Mouse (Mus musculus): ENCODE measurements around the gene Ttc39a. TPM values are rescaled to one million over a fixed set of nuclear protein-coding genes. Genes with fewer than 3 reads are reported as not detected.

Gene Ttc39a
- total RNA-seq, 2 experiments from 2014 or later: 1.4 to 2.4 TPM

GRCm38 (mm10) chr4:109419563-109419962 lies 13.1 kb downstream of the Ttc39a start:
- no peak for DNase-seq (ENCODE audit: low spot score in 2 of 2)

GRCm38 (mm10) chr4:109420138-109420795 lies 13.8 kb downstream of the Ttc39a start:
- no peak for DNase-seq (ENCODE audit: low spot score in 2 of 2)

- DNase-seq (ENCODE audit: low spot score in 2 of 2): no peak
Observed at GRCm38 (mm10) chr4:109421608-109422007, 15.2 kb downstream of the Ttc39a start.

GRCm38 (mm10) chr4:109422436-109422835 lies 16.0 kb downstream of the Ttc39a start:
- no peak for DNase-seq (ENCODE audit: low spot score in 2 of 2)

- DNase-seq (ENCODE audit: low spot score in 2 of 2): no peak
Observed at GRCm38 (mm10) chr4:109423438-109423837, 17.0 kb downstream of the Ttc39a start.

- no peak for DNase-seq (ENCODE audit: low spot score in 2 of 2)
Observed at GRCm38 (mm10) chr4:109427058-109427457, 20.6 kb downstream of the Ttc39a start.

GRCm38 (mm10) chr4:109430250-109430649 lies 23.8 kb downstream of the Ttc39a start:
- no peak for DNase-seq (ENCODE audit: low spot score in 2 of 2)

GRCm38 (mm10) chr4:109430854-109431253 lies 24.4 kb downstream of the Ttc39a start:
- DNase-seq (ENCODE audit: low spot score in 2 of 2): no peak

- DNase-seq (ENCODE audit: low spot score in 2 of 2): no peak
Observed at GRCm38 (mm10) chr4:109432668-109433375, 26.4 kb downstream of the Ttc39a start.

- no peak for DNase-seq (ENCODE audit: low spot score in 2 of 2)
Observed at GRCm38 (mm10) chr4:109433641-109434040, 27.2 kb downstream of the Ttc39a start.

GRCm38 (mm10) chr4:109434256-109434655 lies 27.8 kb downstream of the Ttc39a start:
- no peak for DNase-seq (ENCODE audit: low spot score in 2 of 2)

- peak; percentile 45 to 51 for DNase-seq (ENCODE audit: low spot score in 2 of 2)
Observed at GRCm38 (mm10) chr4:109437913-109438878, 31.8 kb downstream of the Ttc39a start.

- no peak for DNase-seq (ENCODE audit: low spot score in 2 of 2)
Observed at GRCm38 (mm10) chr4:109439101-109439500, 32.7 kb downstream of the Ttc39a start.

- no peak for DNase-seq (ENCODE audit: low spot score in 2 of 2)
Observed at GRCm38 (mm10) chr4:109439825-109440248, 33.4 kb downstream of the Ttc39a start.

GRCm38 (mm10) chr4:109440381-109440780 lies 34.0 kb downstream of the Ttc39a start:
- no peak for DNase-seq (ENCODE audit: low spot score in 2 of 2)

- no peak for DNase-seq (ENCODE audit: low spot score in 2 of 2)
Observed at GRCm38 (mm10) chr4:109441000-109441399, 34.6 kb downstream of the Ttc39a start.

- DNase-seq (ENCODE audit: low spot score in 2 of 2): no peak
Observed at GRCm38 (mm10) chr4:109442126-109442525, 35.7 kb downstream of the Ttc39a start.

GRCm38 (mm10) chr4:109442649-109443048 lies 36.2 kb downstream of the Ttc39a start:
- DNase-seq (ENCODE audit: low spot score in 2 of 2): no peak

GRCm38 (mm10) chr4:109444471-109444870 lies 38.0 kb downstream of the Ttc39a start:
- DNase-seq (ENCODE audit: low spot score in 2 of 2): no peak

GRCm38 (mm10) chr4:109444951-109445350 lies 38.5 kb downstream of the Ttc39a start:
- no peak for DNase-seq (ENCODE audit: low spot score in 2 of 2)

- DNase-seq (ENCODE audit: low spot score in 2 of 2): no peak
Observed at GRCm38 (mm10) chr4:109445397-109445796, 39.0 kb downstream of the Ttc39a start.

- DNase-seq (ENCODE audit: low spot score in 2 of 2): no peak
Observed at GRCm38 (mm10) chr4:109445956-109446355, 39.5 kb downstream of the Ttc39a start.
